Mouse (Mus musculus): ENCODE results near the gene Tulp2. TPM values are rescaled to one million over a fixed set of nuclear protein-coding genes. Genes with fewer than 3 reads are reported as not detected.

Tulp2 gene
- polyA plus RNA-seq, 1 experiment: not detected

DNA sequence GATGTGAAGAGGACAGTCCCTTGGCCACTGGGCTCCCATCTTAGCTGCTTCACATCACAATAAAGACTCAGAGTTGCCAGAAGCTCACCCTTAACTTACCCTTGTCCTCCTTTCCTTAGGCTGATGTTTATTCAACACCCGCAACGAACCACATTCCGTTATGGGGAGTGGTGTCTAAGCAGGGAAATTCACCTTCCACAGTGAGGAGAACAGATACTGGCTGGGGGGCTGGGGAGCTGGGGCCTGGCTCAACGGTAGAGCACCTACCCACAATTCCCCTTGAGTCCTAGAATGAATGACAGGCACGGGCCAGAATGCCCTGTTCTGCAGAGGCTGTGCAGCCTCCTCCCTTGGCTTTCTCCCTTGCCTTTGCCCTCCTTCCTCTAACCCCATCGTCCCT is 77.2 kb downstream of the Tulp2 start:
- Histone ChIP-seq H3K4me3 (ENCODE audit: insufficient read depth, low read length) (no peak overlapping the region), H3K27ac (ENCODE audit: insufficient read depth, low read length) (no peak overlapping the region), H3K4me1 (ENCODE audit: control insufficient read depth, insufficient read depth, low read length) (no peaks in the 10 kb centered on the region)
- TF ChIP-seq CTCF (IDR thresholded peaks at IDR 0.05; ENCODE audit: borderline replicate concordance, insufficient read depth, low read length) (no peak), POLR2A (IDR thresholded peaks at IDR 0.05; ENCODE audit: low read depth, low read length) (no peak)

DNA sequence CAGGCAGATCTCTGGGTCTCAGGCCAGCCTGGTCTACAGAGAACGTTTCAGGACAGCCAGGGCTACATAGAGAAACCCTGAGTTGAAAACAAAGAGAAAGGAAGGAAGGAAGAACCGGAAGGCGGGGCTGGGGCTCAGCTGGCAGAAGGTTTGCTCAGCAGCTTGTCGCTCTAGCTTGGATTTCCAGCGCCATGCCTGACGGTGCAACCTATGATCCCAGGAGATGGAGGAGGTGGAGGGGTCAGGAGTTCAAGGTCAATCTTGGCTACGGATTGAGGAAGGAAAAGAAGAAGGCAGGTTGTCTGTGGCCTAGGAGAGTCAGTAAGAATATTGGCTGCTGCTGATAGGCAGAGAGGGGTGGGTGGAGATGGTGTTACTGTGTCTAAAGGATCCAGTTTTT is 78.6 kb downstream of the Tulp2 start:
- Histone ChIP-seq H3K4me3 (ENCODE audit: insufficient read depth, low read length) (no peak overlapping the region), H3K4me1 (ENCODE audit: control insufficient read depth, insufficient read depth, low read length) (no peaks in the 10 kb centered on the region), H3K27ac (ENCODE audit: insufficient read depth, low read length) (no peak overlapping the region)
- no peak for TF ChIP-seq POLR2A (IDR thresholded peaks at IDR 0.05; ENCODE audit: low read depth, low read length)
- no peak for TF ChIP-seq CTCF (IDR thresholded peaks at IDR 0.05; ENCODE audit: borderline replicate concordance, insufficient read depth, low read length)

DNA sequence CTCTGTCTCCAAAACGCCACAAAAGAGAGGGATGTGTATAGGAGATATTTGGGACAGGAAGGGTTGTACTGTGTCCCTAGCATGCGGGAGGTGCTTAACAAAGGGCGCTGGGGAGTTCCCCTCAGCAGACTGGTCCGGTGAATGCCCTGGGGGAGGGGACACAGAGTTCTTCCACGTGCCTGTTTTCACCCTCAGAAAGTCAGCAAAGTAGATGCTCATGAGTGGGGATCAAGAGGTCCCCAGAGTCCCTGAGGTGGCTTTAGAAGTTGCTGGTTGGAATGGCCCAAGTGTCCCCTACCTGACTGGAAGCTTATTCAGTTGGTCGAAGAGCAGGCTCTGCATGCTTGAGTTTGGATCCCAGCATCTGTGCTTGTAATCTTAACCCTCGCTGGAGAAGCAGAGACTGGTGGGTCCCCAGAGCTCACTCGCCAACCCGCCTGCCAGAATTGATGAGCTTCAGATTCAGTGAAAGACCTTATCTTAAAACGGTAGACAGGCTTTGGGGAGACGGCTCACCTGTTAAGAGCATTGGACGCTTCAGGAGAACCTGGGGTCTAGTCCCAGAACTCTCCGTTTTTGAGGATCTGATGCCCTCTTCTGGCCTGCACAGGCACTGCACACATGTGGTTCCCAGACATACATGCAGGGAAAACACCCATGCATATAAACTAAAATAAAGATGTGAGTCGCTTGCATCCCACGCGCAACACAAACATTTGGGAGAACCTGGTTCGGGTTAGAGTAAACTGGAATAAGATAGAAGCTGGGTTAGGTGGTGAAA is 79.4 kb downstream of the Tulp2 start:
- no peak overlapping the region for H3K27ac ChIP-seq (ENCODE audit: insufficient read depth, low read length)
- no peaks in the 10 kb centered on the region for H3K4me1 ChIP-seq (ENCODE audit: control insufficient read depth, insufficient read depth, low read length)
- H3K4me3 ChIP-seq (ENCODE audit: insufficient read depth, low read length): no peak overlapping the region
- TF ChIP-seq POLR2A (IDR thresholded peaks at IDR 0.05; ENCODE audit: low read depth, low read length): no peak
- peak; percentile 86; the same call in 1 of the 2 replicates for TF ChIP-seq CTCF (IDR thresholded peaks at IDR 0.05; ENCODE audit: borderline replicate concordance, insufficient read depth, low read length)

DNA sequence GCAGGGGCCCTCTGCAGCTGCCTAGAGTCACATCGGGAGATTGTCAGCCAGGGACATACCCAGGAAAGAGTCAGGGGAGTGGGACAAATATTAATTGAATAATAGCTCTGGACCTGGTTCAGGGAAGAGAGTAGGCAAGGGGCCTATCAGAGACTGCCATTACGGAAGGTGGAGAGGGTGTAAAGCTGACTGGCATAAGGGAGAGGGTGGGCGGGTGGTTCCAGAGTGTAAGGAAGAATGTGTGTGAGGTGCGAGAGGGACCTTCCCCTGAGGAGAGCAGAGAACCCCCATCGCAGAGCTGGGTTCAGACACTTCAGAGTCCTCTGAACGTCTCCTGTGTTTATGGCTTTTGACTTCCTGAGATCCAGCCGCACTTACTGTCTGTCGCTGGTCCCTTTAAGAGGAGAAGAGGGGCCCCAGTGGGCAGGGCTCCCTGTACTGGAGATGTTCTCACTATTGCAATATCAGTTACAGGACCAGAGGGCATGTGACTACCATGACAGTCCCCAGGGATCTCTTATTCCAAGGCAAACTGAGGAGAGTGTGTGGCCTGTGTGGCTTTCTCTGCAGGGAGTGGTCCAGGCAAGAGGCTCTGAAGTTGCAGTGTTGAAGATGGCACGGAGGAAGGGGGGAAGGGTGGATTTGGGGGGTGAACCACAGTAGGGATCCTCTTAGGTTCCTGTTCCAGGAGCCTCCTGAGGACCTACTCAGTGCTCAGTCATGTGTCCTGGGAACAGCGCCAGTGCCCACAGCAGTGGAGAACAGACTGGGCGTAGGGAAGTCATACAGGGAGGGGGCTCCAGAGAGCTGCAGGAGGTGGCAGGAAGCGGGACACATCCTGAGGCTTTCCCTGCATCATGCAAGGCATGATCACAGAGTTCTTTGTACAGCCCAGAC is 80.2 kb downstream of the Tulp2 start:
- TF ChIP-seq POLR2A (IDR thresholded peaks at IDR 0.05; ENCODE audit: low read depth, low read length): no peak
- no peak for TF ChIP-seq CTCF (IDR thresholded peaks at IDR 0.05; ENCODE audit: borderline replicate concordance, insufficient read depth, low read length)
- Histone ChIP-seq H3K4me1 (ENCODE audit: control insufficient read depth, insufficient read depth, low read length) (no peaks in the 10 kb centered on the region), H3K4me3 (ENCODE audit: insufficient read depth, low read length) (no peak overlapping the region), H3K27ac (ENCODE audit: insufficient read depth, low read length) (no peak overlapping the region)

DNA sequence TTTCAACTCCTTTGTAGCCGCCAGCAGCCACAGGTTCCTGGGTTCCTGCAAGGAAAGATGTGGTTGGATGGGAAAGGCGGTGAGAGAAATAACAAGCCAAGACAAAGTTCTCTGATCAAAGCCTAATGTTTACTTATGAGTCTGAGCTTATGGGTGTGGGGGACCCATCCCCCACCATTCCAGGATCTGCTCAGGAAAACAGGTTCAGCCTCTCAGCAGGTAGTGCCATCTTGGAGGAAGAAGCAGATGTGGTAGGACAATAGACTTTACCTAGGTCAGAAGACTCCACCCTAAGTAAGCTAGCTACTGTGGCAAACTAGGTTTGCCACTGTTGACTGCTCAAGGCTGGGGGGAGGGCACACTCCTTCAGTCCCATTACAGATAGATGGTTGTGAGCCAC is 83.1 kb downstream of the Tulp2 start:
- H3K4me1 ChIP-seq (ENCODE audit: control insufficient read depth, insufficient read depth, low read length): no peaks in the 10 kb centered on the region; the same call in 1 of the 2 replicates
- no peak for TF ChIP-seq POLR2A (IDR thresholded peaks at IDR 0.05; ENCODE audit: low read depth, low read length)
- no peak for TF ChIP-seq CTCF (IDR thresholded peaks at IDR 0.05; ENCODE audit: borderline replicate concordance, insufficient read depth, low read length)
- H3K27ac ChIP-seq (ENCODE audit: insufficient read depth, low read length): no peak overlapping the region
- H3K4me3 ChIP-seq (ENCODE audit: insufficient read depth, low read length): no peak overlapping the region

DNA sequence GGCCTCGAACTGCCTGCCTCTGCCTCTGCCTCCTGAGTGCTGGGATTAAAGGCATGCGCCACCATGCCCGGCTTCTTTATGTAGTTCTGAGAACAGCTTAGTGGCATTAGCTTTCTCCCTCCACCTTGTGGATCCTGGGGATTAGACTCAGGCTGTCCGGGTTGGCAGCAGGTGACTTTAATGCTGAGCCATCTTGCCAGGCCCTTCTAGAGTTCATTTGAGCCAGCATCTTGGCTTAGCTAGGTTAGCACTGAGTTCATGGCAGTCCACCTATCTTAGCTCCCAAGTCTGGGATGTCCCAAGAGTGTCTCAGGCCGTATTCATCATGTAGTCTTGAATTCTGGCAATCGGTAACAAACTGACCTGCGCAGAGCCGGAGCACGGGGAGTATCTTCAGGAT is 83.8 kb downstream of the Tulp2 start:
- no peak overlapping the region for H3K4me3 ChIP-seq (ENCODE audit: insufficient read depth, low read length)
- TF ChIP-seq CTCF (IDR thresholded peaks at IDR 0.05; ENCODE audit: borderline replicate concordance, insufficient read depth, low read length) (no peak), POLR2A (IDR thresholded peaks at IDR 0.05; ENCODE audit: low read depth, low read length) (no peak)

DNA sequence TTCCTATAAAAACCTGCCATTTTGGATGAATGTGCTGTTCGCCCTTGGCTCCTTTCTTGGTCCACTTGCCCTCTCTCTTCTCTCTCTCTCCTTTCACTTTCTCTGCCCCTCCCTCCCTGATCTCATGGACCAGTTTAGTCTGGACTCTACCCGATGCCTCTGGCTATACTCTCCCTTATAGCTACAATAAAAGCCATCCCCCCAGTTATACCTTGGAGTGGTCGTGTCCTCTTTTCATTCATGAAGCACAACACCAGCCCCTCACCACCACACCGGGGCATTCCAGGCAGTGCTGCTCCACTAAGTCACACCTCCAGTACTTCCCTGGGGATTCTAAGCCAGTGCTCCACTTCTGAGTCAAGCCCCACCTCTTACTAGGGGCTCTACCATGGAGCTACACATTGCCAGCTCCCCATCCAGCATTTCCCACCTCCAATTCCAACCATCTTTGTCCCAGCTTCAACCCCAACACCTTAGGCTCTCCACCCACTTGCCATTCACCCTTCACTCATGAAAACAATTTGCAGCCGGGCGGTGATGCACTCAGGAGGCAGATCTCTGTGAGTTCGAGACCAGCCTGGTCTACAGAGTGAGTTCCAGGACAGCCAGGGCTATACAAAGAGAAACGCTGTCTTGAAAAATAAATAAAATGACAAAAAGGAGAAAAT is 85.6 kb downstream of the Tulp2 start:
- Histone ChIP-seq H3K4me3 (ENCODE audit: insufficient read depth, low read length) (no peak overlapping the region), H3K4me1 (ENCODE audit: control insufficient read depth, insufficient read depth, low read length) (no peaks in the 10 kb centered on the region; the same call in 1 of the 2 replicates), H3K27ac (ENCODE audit: insufficient read depth, low read length) (no peak overlapping the region)
- no peak for TF ChIP-seq CTCF (IDR thresholded peaks at IDR 0.05; ENCODE audit: borderline replicate concordance, insufficient read depth, low read length)
- no peak for TF ChIP-seq POLR2A (IDR thresholded peaks at IDR 0.05; ENCODE audit: low read depth, low read length)

More for the DNA sequence above, 83.8 kb downstream of the Tulp2 start:
- Histone ChIP-seq H3K27ac (ENCODE audit: insufficient read depth, low read length) (no peak overlapping the region), H3K4me1 (ENCODE audit: control insufficient read depth, insufficient read depth, low read length) (no peaks in the 10 kb centered on the region; the same call in 1 of the 2 replicates)

DNA sequence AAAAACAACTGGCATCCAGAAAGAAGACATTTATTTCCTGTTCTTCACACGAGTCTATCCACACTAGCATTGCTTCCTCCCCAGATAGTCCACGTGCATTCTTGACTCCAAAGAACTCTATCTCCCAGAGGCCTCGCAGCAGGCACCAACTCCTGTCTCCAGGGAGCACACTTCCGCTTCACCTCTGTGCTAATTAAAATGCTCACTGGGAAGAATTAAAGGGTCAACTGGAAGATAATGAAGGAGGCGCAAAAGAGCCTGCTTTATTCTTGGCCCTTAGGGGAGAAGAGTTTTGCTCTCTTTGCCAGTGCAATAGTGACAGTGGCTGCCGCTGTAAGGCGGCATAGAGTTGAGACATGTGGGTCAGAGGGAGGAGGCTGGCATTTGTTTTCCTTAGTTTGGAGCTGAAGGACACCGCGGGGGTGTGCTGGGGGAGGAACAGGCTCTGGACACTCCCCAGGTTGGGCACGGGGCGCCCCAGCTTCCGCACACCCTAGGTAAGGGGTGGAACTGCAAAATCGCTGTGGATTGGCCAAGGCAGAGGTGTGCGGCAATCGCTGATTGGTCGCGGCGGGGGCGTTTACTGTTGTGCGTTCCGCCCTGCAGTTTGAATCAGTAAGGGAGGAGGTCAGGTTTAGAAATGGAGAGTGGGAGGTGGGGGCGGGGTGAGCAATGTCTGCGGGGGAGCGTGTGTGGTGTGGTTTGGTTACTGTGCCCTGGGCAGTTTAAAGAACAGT is 86.3 kb downstream of the Tulp2 start:
- TF ChIP-seq CTCF (IDR thresholded peaks at IDR 0.05; ENCODE audit: borderline replicate concordance, insufficient read depth, low read length) (no peak), POLR2A (IDR thresholded peaks at IDR 0.05; ENCODE audit: low read depth, low read length) (no peak; the same call in none of the 2 replicates)
- H3K27ac ChIP-seq (ENCODE audit: insufficient read depth, low read length): peak overlapping the region; percentile 21; the same call in 1 of the 2 replicates
- H3K4me3 ChIP-seq (ENCODE audit: insufficient read depth, low read length): peak overlapping the region; percentile 27
- no peaks in the 10 kb centered on the region; the same call in 1 of the 2 replicates for H3K4me1 ChIP-seq (ENCODE audit: control insufficient read depth, insufficient read depth, low read length)

All from embryonic fibroblast, embryonic 13.5 days (primary cell).